Mouse (Mus musculus) lung, embryonic 14.5 days (tissue): Measurements from ENCODE around the gene Ccr2. TPM values are rescaled to one million over a fixed set of nuclear protein-coding genes. Genes with fewer than 3 reads are reported as not detected.

Source experiments
- ATAC-seq: fragments of 200-750 bp; cut with Nextera tagmentation; 2 replicates; pipeline ENCODE4 v1.8.0; 2017; ENCODE audit warnings: mild to moderate bottlenecking, moderate TSS enrichment, moderate library complexity; ENCODE audit not compliant: insufficient read depth
- DNase-seq: peaks from one replicate; pipeline ENCODE4 v3.0.0-alpha.2; 2015
- H3K27ac ChIP-seq: fragments of 300-500 bp; sonication (generic); 2 replicates; pipeline ENCODE4 v1.5.1; 2014; ENCODE audit warnings: low read depth, mild to moderate bottlenecking, moderate library complexity
- H3K27me3 ChIP-seq: fragments of 300-500 bp; sonication (generic); 2 replicates; pipeline ENCODE4 v1.6.1; 2014; ENCODE audit warnings: low read length, control low read depth; ENCODE audit not compliant: insufficient read depth
- H3K36me3 ChIP-seq: fragments of 300-500 bp; sonication (generic); 2 replicates; pipeline ENCODE4 v1.6.1; 2014; ENCODE audit warnings: control low read depth; ENCODE audit not compliant: insufficient read depth
- H3K4me1 ChIP-seq: fragments of 300-500 bp; sonication (generic); 2 replicates; pipeline ENCODE4 v1.6.1; 2014; ENCODE audit warnings: antibody characterized with exemption, control low read depth; ENCODE audit not compliant: insufficient read depth
- H3K4me2 ChIP-seq: fragments of 300-500 bp; sonication (generic); 2 replicates; pipeline ENCODE4 v1.6.1; 2014; ENCODE audit warnings: mild to moderate bottlenecking
- H3K4me3 ChIP-seq: fragments of 300-500 bp; sonication (generic); 2 replicates; pipeline ENCODE4 v1.5.1; 2014; ENCODE audit warnings: low read depth, low read length
- H3K9ac ChIP-seq: fragments of 300-500 bp; sonication (generic); 2 replicates; pipeline ENCODE4 v1.6.1; 2014
- H3K9me3 ChIP-seq: fragments of 300-500 bp; sonication (generic); 2 replicates; pipeline ENCODE4 v1.6.1; 2016; ENCODE audit warnings: low read depth, low read length, control low read depth
- CTCF ChIP-seq: IDR thresholded peaks from 2 replicates; pipeline ENCODE4 v1.5.1; 2016; ENCODE audit warnings: antibody characterized with exemption, low read depth
- WGBS: fragments of 180-500 bp; shearing (Covaris S2); extraction: QIAGEN DNeasy Blood & Tissue Kit; methylation state at CpG from one replicate; pipeline ENCODE4 v1.1.7; 2014; 5-methylcytosine and 5-hydroxymethylcytosine counted together
- polyA plus RNA-seq: library from polyadenylated mRNA; unstranded; fragments of >200 nt; fragmentation: Nextera tagmentation; extraction: Ambion mirVana; gene quantifications from 2 replicates; pipeline ENCODE4 v1.2.1, GENCODE M21; 2014

The Ccr2 gene
- polyA plus RNA-seq, 1 experiment from 2014 or later: 6.6 TPM

GRCm38 (mm10) chr9:124103199-124103598, 1.4 kb downstream of the Ccr2 start:
- Histone ChIP-seq H3K4me3 (no peak overlapping the region), H3K9me3 (no peaks in the 10 kb centered on the region), H3K36me3 (no peaks in the 10 kb centered on the region), H3K4me2 (no peak overlapping the region), H3K27me3 (no peaks in the 10 kb centered on the region), H3K9ac (no peak overlapping the region), H3K27ac (no peak overlapping the region), H3K4me1 (no peaks in the 10 kb centered on the region)
- no peak for TF ChIP-seq CTCF
- WGBS: 55% methylated on average over 1 of the region's 1 CpGs
- ATAC-seq (no peak), DNase-seq (no peak)

GRCm38 (mm10) chr9:124105196-124105595, 3.4 kb downstream of the Ccr2 start:
- DNase-seq: no peak
- no peak overlapping the region for H3K4me3 ChIP-seq
- no peaks in the 10 kb centered on the region for H3K36me3 ChIP-seq
- no peak overlapping the region for H3K27ac ChIP-seq
- no peaks in the 10 kb centered on the region for H3K9me3 ChIP-seq
- H3K9ac ChIP-seq: no peak overlapping the region
- TF ChIP-seq CTCF: no peak
- ATAC-seq: no peak
- no peaks in the 10 kb centered on the region for H3K27me3 ChIP-seq
- H3K4me1 ChIP-seq: no peaks in the 10 kb centered on the region
- no peak overlapping the region for H3K4me2 ChIP-seq

GRCm38 (mm10) chr9:124107232-124107631, 5.5 kb downstream of the Ccr2 start:
- Histone ChIP-seq H3K27ac (no peak overlapping the region), H3K9me3 (no peaks in the 10 kb centered on the region), H3K4me1 (no peaks in the 10 kb centered on the region), H3K36me3 (no peaks in the 10 kb centered on the region), H3K4me2 (no peak overlapping the region), H3K9ac (no peak overlapping the region), H3K27me3 (no peaks in the 10 kb centered on the region), H3K4me3 (no peak overlapping the region)
- TF ChIP-seq CTCF: no peak
- no peak for DNase-seq
- ATAC-seq: no peak

GRCm38 (mm10) chr9:124108356-124109127, 6.8 kb downstream of the Ccr2 start:
- no peaks in the 10 kb centered on the region for H3K36me3 ChIP-seq
- H3K4me1 ChIP-seq: no peaks in the 10 kb centered on the region
- DNase-seq (no peak), ATAC-seq (no peak)
- WGBS: 36% methylated on average over 2 of the region's 2 CpGs
- H3K27me3 ChIP-seq: no peaks in the 10 kb centered on the region
- H3K4me2 ChIP-seq: no peak overlapping the region
- H3K4me3 ChIP-seq: no peak overlapping the region
- no peak overlapping the region for H3K27ac ChIP-seq
- H3K9me3 ChIP-seq: no peaks in the 10 kb centered on the region
- H3K9ac ChIP-seq: no peak overlapping the region
- TF ChIP-seq CTCF: no peak

- Histone ChIP-seq H3K4me1 (no peaks in the 10 kb centered on the region), H3K27me3 (no peaks in the 10 kb centered on the region), H3K9me3 (no peaks in the 10 kb centered on the region), H3K27ac (no peak overlapping the region), H3K4me2 (no peak overlapping the region), H3K36me3 (no peaks in the 10 kb centered on the region), H3K9ac (no peak overlapping the region), H3K4me3 (no peak overlapping the region)
- DNase-seq (no peak), ATAC-seq (no peak)
- 68% methylated on average over 1 of the region's 1 CpGs for WGBS
- TF ChIP-seq CTCF: no peak
These were observed 10.2 kb downstream of the Ccr2 start for GRCm38 (mm10) chr9:124111997-124112396.

- Histone ChIP-seq H3K4me2 (no peak overlapping the region), H3K36me3 (no peaks in the 10 kb centered on the region), H3K27me3 (no peaks in the 10 kb centered on the region), H3K4me3 (no peak overlapping the region), H3K9me3 (no peaks in the 10 kb centered on the region), H3K4me1 (no peaks in the 10 kb centered on the region), H3K9ac (no peak overlapping the region), H3K27ac (no peak overlapping the region)
- no peak for TF ChIP-seq CTCF
- no peak for DNase-seq
- no peak for ATAC-seq
- WGBS: 83% methylated on average over 1 of the region's 1 CpGs
These were observed 11.0 kb downstream of the Ccr2 start for GRCm38 (mm10) chr9:124112591-124113239.

GRCm38 (mm10) chr9:124113777-124114176, 12.0 kb downstream of the Ccr2 start:
- Histone ChIP-seq H3K4me1 (no peaks in the 10 kb centered on the region), H3K9me3 (no peaks in the 10 kb centered on the region), H3K4me2 (no peak overlapping the region), H3K4me3 (no peak overlapping the region), H3K9ac (no peak overlapping the region), H3K27ac (no peak overlapping the region), H3K36me3 (no peaks in the 10 kb centered on the region), H3K27me3 (no peaks in the 10 kb centered on the region)
- ATAC-seq (no peak), DNase-seq (no peak)
- TF ChIP-seq CTCF: no peak
- WGBS: 55% methylated on average over 1 of the region's 1 CpGs
